Mouse (Mus musculus): ENCODE results near the gene Cap2.

- TF ChIP-seq GATA1 (IDR thresholded peaks at IDR 0.05; ENCODE audit: low read length) (no peak), TAL1 (IDR thresholded peaks at IDR 0.05; ENCODE audit: low read length) (no peak)
Measured at GRCm38 (mm10) chr13:46642318-46642717, 140.7 kb downstream of the Cap2 start.

Data from erythroblast, embryonic 14.5 days (primary cell).